In the genomic region with DNA sequence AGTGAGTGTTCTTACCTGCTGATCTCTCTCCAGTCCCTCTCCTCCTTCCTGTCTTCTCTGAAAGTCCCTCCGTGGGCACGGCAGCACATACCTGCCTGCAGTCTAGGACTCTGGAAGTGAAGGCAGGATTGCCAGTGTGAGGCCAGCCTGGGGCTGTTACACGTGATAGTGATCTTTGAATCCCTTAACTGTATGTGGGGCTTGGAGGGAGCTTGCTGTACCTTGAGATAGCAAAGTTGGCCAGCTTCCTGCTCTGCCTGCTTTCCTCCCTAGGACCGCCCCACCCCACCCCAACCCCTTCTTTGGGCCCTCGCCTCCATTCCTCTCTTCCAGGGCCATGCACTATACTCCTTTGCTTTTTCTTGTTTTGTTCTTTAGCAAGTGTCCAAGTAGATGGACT, we compare ENCODE assay signal across 17 mouse cellular contexts. TPM values are rescaled to one million over a fixed set of nuclear protein-coding genes. Genes with fewer than 3 reads are reported as not detected.
A peak's percentile ranks its signal among the peaks of the same experiment; 100 is the strongest.
DNase-seq lines count a peak whose midpoint lies in the region; ATAC-seq and TF ChIP-seq lines count a peak whose summit lies in the region.
"Had no signal": no experiment of that assay in that cellular context is flagged by ENCODE, and none has a peak within 500 bp of the region (broad histone marks: within the 10 kb centered on the region; RNA-seq: fewer than 3 reads in every experiment).

No protein-coding gene starts in this region.

- no peak for TF ChIP-seq POLR2A in thymus, adult 2 months (IDR thresholded peaks at IDR 0.05; ENCODE audit: control insufficient read depth, extremely low read depth, insufficient read depth, low read length, poor library complexity)

- H3K36me3 ChIP-seq in megakaryocyte, embryonic 14.5 days (replicated peaks; ENCODE audit: low read length) = peaks cover 30% of the 10 kb centered on the region
- peaks cover 32% of the 10 kb centered on the region for H3K36me3 ChIP-seq in liver, embryonic 12.5 days
- H3K36me3 ChIP-seq in stomach, embryonic 16.5 days (ENCODE audit: control insufficient read depth, insufficient read depth, low read length) = no peaks in the 10 kb centered on the region
- H3K36me3 ChIP-seq in thymus, adult 2 months (ENCODE audit: control insufficient read depth, insufficient read depth, low read length) = no peaks in the 10 kb centered on the region
- H3K36me3 ChIP-seq in hindbrain, embryonic 14.5 days (replicated peaks; ENCODE audit: control insufficient read depth, insufficient read depth) = peaks cover 12% of the 10 kb centered on the region

- DNase-seq in gastrocnemius, postnatal 10 days = no peak
- DNase-seq in thymus, adult 2 months = no peak
- no peak for DNase-seq in hindbrain, embryonic 14.5 days (ENCODE audit: low spot score)
- DNase-seq: cerebellum, adult 11 months; cerebellum, postnatal 25 days; kidney, adult 11 months; kidney, postnatal 14 days; thymus, postnatal 25 days had no signal

- H3K9ac ChIP-seq in liver, embryonic 12.5 days = peak overlapping the region; percentile 8
- H3K9ac ChIP-seq in stomach, embryonic 16.5 days (ENCODE audit: low read length) = no peak overlapping the region
- no peak overlapping the region for H3K9ac ChIP-seq in hindbrain, embryonic 14.5 days
- H3K9ac ChIP-seq: embryonic facial prominence, embryonic 15.5 days; forebrain, embryonic 13.5 days; limb, embryonic 13.5 days had no signal

- TF ChIP-seq CTCF in thymus, adult 2 months (IDR thresholded peaks at IDR 0.05; ENCODE audit: borderline replicate concordance, control insufficient read depth, extremely low read depth, insufficient read depth, low read length, poor library complexity) = no peak

- peak overlapping the region; percentile 62 for H3K4me3 ChIP-seq in megakaryocyte, embryonic 14.5 days (replicated peaks)
- peak overlapping the region; percentile 6; the same call in 1 of the 2 replicates for H3K4me3 ChIP-seq in liver, embryonic 12.5 days
- no peak overlapping the region for H3K4me3 ChIP-seq in stomach, embryonic 16.5 days (replicated peaks; ENCODE audit: low read length)
- no peak overlapping the region for H3K4me3 ChIP-seq in thymus, adult 2 months (ENCODE audit: control insufficient read depth, insufficient read depth, low read length)
- no peak overlapping the region for H3K4me3 ChIP-seq in hindbrain, embryonic 14.5 days (replicated peaks; ENCODE audit: low read length)
- H3K4me3 ChIP-seq: embryonic facial prominence, embryonic 15.5 days; forebrain, embryonic 13.5 days; hindbrain, embryonic 13.5 days; limb, embryonic 13.5 days had no signal

- no peak for ATAC-seq in megakaryocyte, adult 5-6 weeks (ENCODE audit: poor library complexity, severe bottlenecking)
- ATAC-seq in erythroblast, adult 5-6 weeks (replicated peaks; ENCODE audit: low FRiP score, poor library complexity, severe bottlenecking) = peak; percentile 61; the same call in 1 of the 2 replicates
- peak; percentile 91 for ATAC-seq in liver, embryonic 12.5 days
- peak; percentile 72 for ATAC-seq in stomach, embryonic 16.5 days (ENCODE audit: insufficient read depth, low FRiP score)
- ATAC-seq in hindbrain, embryonic 14.5 days (ENCODE audit: low FRiP score) = no peak
- ATAC-seq: forebrain, embryonic 13.5 days had no signal

- H3K9me3 ChIP-seq in megakaryocyte, embryonic 14.5 days = no peaks in the 10 kb centered on the region
- no peaks in the 10 kb centered on the region for H3K9me3 ChIP-seq in liver, embryonic 12.5 days (replicated peaks)
- no peaks in the 10 kb centered on the region for H3K9me3 ChIP-seq in stomach, embryonic 16.5 days (replicated peaks; ENCODE audit: control insufficient read depth, low read length)
- no peaks in the 10 kb centered on the region for H3K9me3 ChIP-seq in hindbrain, embryonic 14.5 days (ENCODE audit: control insufficient read depth, low read length)
- H3K9me3 ChIP-seq: embryonic facial prominence, embryonic 15.5 days; forebrain, embryonic 13.5 days; hindbrain, embryonic 13.5 days; limb, embryonic 13.5 days had no signal

- WGBS in liver, embryonic 12.5 days (ENCODE audit: insufficient replicate concordance) = 14% methylated on average over 5 of the region's 5 CpGs
- WGBS in stomach, embryonic 16.5 days = 46% methylated on average over 5 of the region's 5 CpGs
- 76% methylated on average over 5 of the region's 5 CpGs for WGBS in thymus, adult 2 months
- WGBS in hindbrain, embryonic 14.5 days = 81% methylated on average over 5 of the region's 5 CpGs

- no peaks in the 10 kb centered on the region for H3K27me3 ChIP-seq in megakaryocyte, embryonic 14.5 days (replicated peaks)
- no peaks in the 10 kb centered on the region for H3K27me3 ChIP-seq in liver, embryonic 12.5 days (replicated peaks)
- no peaks in the 10 kb centered on the region for H3K27me3 ChIP-seq in stomach, embryonic 16.5 days (ENCODE audit: control insufficient read depth, insufficient read depth, low read length)
- no peaks in the 10 kb centered on the region for H3K27me3 ChIP-seq in thymus, adult 2 months (ENCODE audit: control insufficient read depth, insufficient read depth, low read length)
- no peaks in the 10 kb centered on the region for H3K27me3 ChIP-seq in hindbrain, embryonic 14.5 days (ENCODE audit: control insufficient read depth, insufficient read depth, low read length)
- H3K27me3 ChIP-seq: embryonic facial prominence, embryonic 15.5 days; forebrain, embryonic 13.5 days; hindbrain, embryonic 13.5 days; limb, embryonic 13.5 days had no signal

- peak overlapping the region; percentile 27; the same call in 1 of the 2 replicates for H3K27ac ChIP-seq in liver, embryonic 12.5 days
- H3K27ac ChIP-seq in stomach, embryonic 16.5 days (ENCODE audit: low read length) = no peak overlapping the region; the same call in 1 of the 2 replicates
- H3K27ac ChIP-seq in thymus, adult 2 months (ENCODE audit: control insufficient read depth, insufficient read depth, low read length) = no peak overlapping the region
- H3K27ac ChIP-seq in hindbrain, embryonic 14.5 days = no peak overlapping the region
- H3K27ac ChIP-seq: embryonic facial prominence, embryonic 15.5 days; forebrain, embryonic 13.5 days; hindbrain, embryonic 13.5 days; limb, embryonic 13.5 days had no signal

- H3K4me1 ChIP-seq in megakaryocyte, embryonic 14.5 days = peaks cover 24% of the 10 kb centered on the region
- H3K4me1 ChIP-seq in liver, embryonic 12.5 days = peaks cover 33% of the 10 kb centered on the region
- peaks cover 9% of the 10 kb centered on the region for H3K4me1 ChIP-seq in stomach, embryonic 16.5 days (ENCODE audit: control insufficient read depth, insufficient read depth, low read length)
- no peaks in the 10 kb centered on the region for H3K4me1 ChIP-seq in thymus, adult 2 months (replicated peaks; ENCODE audit: control insufficient read depth, insufficient read depth, low read length)
- H3K4me1 ChIP-seq in hindbrain, embryonic 14.5 days (replicated peaks; ENCODE audit: control insufficient read depth, insufficient read depth, low read length) = no peaks in the 10 kb centered on the region
- H3K4me1 ChIP-seq: embryonic facial prominence, embryonic 15.5 days; forebrain, embryonic 13.5 days; hindbrain, embryonic 13.5 days; limb, embryonic 13.5 days had no signal

- H3K4me2 ChIP-seq in liver, embryonic 12.5 days = peak overlapping the region; percentile 52
- no peak overlapping the region for H3K4me2 ChIP-seq in stomach, embryonic 16.5 days (ENCODE audit: low read depth, low read length)
- H3K4me2 ChIP-seq in hindbrain, embryonic 14.5 days (replicated peaks) = no peak overlapping the region
- H3K4me2 ChIP-seq: embryonic facial prominence, embryonic 15.5 days; forebrain, embryonic 13.5 days; hindbrain, embryonic 13.5 days; limb, embryonic 13.5 days had no signal

RNA-seq across cellular contexts. Expression of a gene that starts 18.3 kb away (rescaled TPM):
- polyA plus RNA-seq in megakaryocyte, embryonic 14.5 days (2012; ENCODE audit: insufficient read depth, low replicate concordance) = 3.2 and 12.1 TPM in 2 replicates
- total RNA-seq in megakaryocyte, adult 5-6 weeks (2015) = 2.6 and 3.5 TPM in 2 replicates
- total RNA-seq in megakaryocyte, adult 5-6 weeks (2017) = 3.0 and 3.1 TPM in 2 replicates
- total RNA-seq in erythroblast, adult 5-6 weeks (2015; ENCODE audit: low replicate concordance) = 3.3 and 4.4 TPM in 2 replicates
- 4.3 and 5.4 TPM in 2 replicates for total RNA-seq in erythroblast, adult 5-6 weeks (2017; ENCODE audit: low replicate concordance)
- polyA plus RNA-seq in liver, embryonic 12.5 days (2016; fragmentation: Nextera tagmentation; extraction: Ambion mirVana) = 4.5 and 5.0 TPM in 2 replicates
- polyA plus RNA-seq in stomach, embryonic 16.5 days (2015; fragmentation: Nextera tagmentation; extraction: Ambion mirVana) = 4.4 and 5.9 TPM in 2 replicates
- 10 to 100 TPM; 15.0 to 20.4 TPM for total RNA-seq in gastrocnemius, postnatal 10 days (2021)
- 4.4 and 4.7 TPM in 2 replicates for polyA plus RNA-seq in thymus, adult 2 months (2012; rRNA removed)
- 8.2 and 8.9 TPM in 2 replicates for polyA plus RNA-seq in hindbrain, embryonic 14.5 days (2014; fragmentation: Nextera tagmentation; extraction: Ambion mirVana)

RNA-seq across cellular contexts. Expression of a gene that starts 34.6 kb away (rescaled TPM):
- polyA plus RNA-seq in megakaryocyte, embryonic 14.5 days (2012; ENCODE audit: insufficient read depth, low replicate concordance) = 18.1 and 19.1 TPM in 2 replicates
- total RNA-seq in megakaryocyte, adult 5-6 weeks (2015) = 17.9 and 25.9 TPM in 2 replicates
- 22.6 and 23.6 TPM in 2 replicates for total RNA-seq in megakaryocyte, adult 5-6 weeks (2017)
- 6.1 and 6.7 TPM in 2 replicates for total RNA-seq in erythroblast, adult 5-6 weeks (2015; ENCODE audit: low replicate concordance)
- 6.1 and 8.5 TPM in 2 replicates for total RNA-seq in erythroblast, adult 5-6 weeks (2017; ENCODE audit: low replicate concordance)
- 6.7 and 7.5 TPM in 2 replicates for polyA plus RNA-seq in liver, embryonic 12.5 days (2016; fragmentation: Nextera tagmentation; extraction: Ambion mirVana)
- 14.5 and 15.3 TPM in 2 replicates for polyA plus RNA-seq in stomach, embryonic 16.5 days (2015; fragmentation: Nextera tagmentation; extraction: Ambion mirVana)
- 10 to 100 TPM; 22.6 to 27.6 TPM for total RNA-seq in gastrocnemius, postnatal 10 days (2021)
- polyA plus RNA-seq in thymus, adult 2 months (2012; rRNA removed) = 103 and 109 TPM in 2 replicates
- 62.3 and 69.0 TPM in 2 replicates for polyA plus RNA-seq in hindbrain, embryonic 14.5 days (2014; fragmentation: Nextera tagmentation; extraction: Ambion mirVana)

RNA-seq across cellular contexts. Expression of a gene that starts 35.1 kb away (rescaled TPM):
- 13.2 and 82.5 TPM in 2 replicates for polyA plus RNA-seq in megakaryocyte, embryonic 14.5 days (2012; ENCODE audit: insufficient read depth, low replicate concordance)
- 39.6 and 44.1 TPM in 2 replicates for total RNA-seq in megakaryocyte, adult 5-6 weeks (2015)
- total RNA-seq in megakaryocyte, adult 5-6 weeks (2017) = 18.2 and 23.3 TPM in 2 replicates
- total RNA-seq in erythroblast, adult 5-6 weeks (2015; ENCODE audit: low replicate concordance) = 5.2 and 9.8 TPM in 2 replicates
- 5.4 and 8.5 TPM in 2 replicates for total RNA-seq in erythroblast, adult 5-6 weeks (2017; ENCODE audit: low replicate concordance)
- 36.4 and 40.6 TPM in 2 replicates for polyA plus RNA-seq in liver, embryonic 12.5 days (2016; fragmentation: Nextera tagmentation; extraction: Ambion mirVana)
- 50.9 and 57.8 TPM in 2 replicates for polyA plus RNA-seq in stomach, embryonic 16.5 days (2015; fragmentation: Nextera tagmentation; extraction: Ambion mirVana)
- 10 to 100 TPM; 19.9 to 23.3 TPM for total RNA-seq in gastrocnemius, postnatal 10 days (2021)
- 12.5 and 13.6 TPM in 2 replicates for polyA plus RNA-seq in thymus, adult 2 months (2012; rRNA removed)
- polyA plus RNA-seq in hindbrain, embryonic 14.5 days (2014; fragmentation: Nextera tagmentation; extraction: Ambion mirVana) = 47.4 and 51.8 TPM in 2 replicates

RNA-seq across cellular contexts. Expression of a gene that starts 36.6 kb away (rescaled TPM):
- 400 and 415 TPM in 2 replicates for polyA plus RNA-seq in megakaryocyte, embryonic 14.5 days (2012; ENCODE audit: insufficient read depth, low replicate concordance)
- total RNA-seq in megakaryocyte, adult 5-6 weeks (2015) = 109 and 136 TPM in 2 replicates
- total RNA-seq in megakaryocyte, adult 5-6 weeks (2017) = 97.1 and 98.6 TPM in 2 replicates
- 20.6 and 60.0 TPM in 2 replicates for total RNA-seq in erythroblast, adult 5-6 weeks (2015; ENCODE audit: low replicate concordance)
- 43.8 and 51.5 TPM in 2 replicates for total RNA-seq in erythroblast, adult 5-6 weeks (2017; ENCODE audit: low replicate concordance)
- 200 and 212 TPM in 2 replicates for polyA plus RNA-seq in liver, embryonic 12.5 days (2016; fragmentation: Nextera tagmentation; extraction: Ambion mirVana)
- 228 and 245 TPM in 2 replicates for polyA plus RNA-seq in stomach, embryonic 16.5 days (2015; fragmentation: Nextera tagmentation; extraction: Ambion mirVana)
- total RNA-seq in gastrocnemius, postnatal 10 days (2021) = 10 to 100 TPM; 93.1 to 94.1 TPM
- 192 and 207 TPM in 2 replicates for polyA plus RNA-seq in thymus, adult 2 months (2012; rRNA removed)
- polyA plus RNA-seq in hindbrain, embryonic 14.5 days (2014; fragmentation: Nextera tagmentation; extraction: Ambion mirVana) = 202 and 223 TPM in 2 replicates

RNA-seq across cellular contexts. Expression of a gene that starts 54.1 kb away (rescaled TPM):
- 15.2 and 42.6 TPM in 2 replicates for polyA plus RNA-seq in megakaryocyte, embryonic 14.5 days (2012; ENCODE audit: insufficient read depth, low replicate concordance)
- 40.4 and 43.6 TPM in 2 replicates for total RNA-seq in megakaryocyte, adult 5-6 weeks (2015)
- total RNA-seq in megakaryocyte, adult 5-6 weeks (2017) = 60.4 and 72.7 TPM in 2 replicates
- 63.8 and 80.7 TPM in 2 replicates for total RNA-seq in erythroblast, adult 5-6 weeks (2015; ENCODE audit: low replicate concordance)
- 193 and 216 TPM in 2 replicates for total RNA-seq in erythroblast, adult 5-6 weeks (2017; ENCODE audit: low replicate concordance)
- 17.1 and 19.5 TPM in 2 replicates for polyA plus RNA-seq in liver, embryonic 12.5 days (2016; fragmentation: Nextera tagmentation; extraction: Ambion mirVana)
- polyA plus RNA-seq in stomach, embryonic 16.5 days (2015; fragmentation: Nextera tagmentation; extraction: Ambion mirVana) = 21.2 and 23.3 TPM in 2 replicates
- 10 to 100 TPM; 76.7 to 78.6 TPM for total RNA-seq in gastrocnemius, postnatal 10 days (2021)
- polyA plus RNA-seq in thymus, adult 2 months (2012; rRNA removed) = 97.5 and 104 TPM in 2 replicates
- 11.1 and 12.2 TPM in 2 replicates for polyA plus RNA-seq in hindbrain, embryonic 14.5 days (2014; fragmentation: Nextera tagmentation; extraction: Ambion mirVana)

Comparison
In these comparisons a context has a peak if more than half of its experiments do, and no peak if none do; other contexts are left out.
1. H3K4me3 ChIP-seq: peak in megakaryocyte, embryonic 14.5 days (single experiment) and liver, embryonic 12.5 days (single experiment); none in stomach, embryonic 16.5 days (single experiment), thymus, adult 2 months (single experiment) and hindbrain, embryonic 14.5 days (single experiment).
2. ATAC-seq: peak in erythroblast, adult 5-6 weeks (single experiment), liver, embryonic 12.5 days (single experiment) and stomach, embryonic 16.5 days (single experiment); none in megakaryocyte, adult 5-6 weeks (single experiment) and hindbrain, embryonic 14.5 days (single experiment).